Mouse (Mus musculus) megakaryocyte, embryonic 14.5 days (primary cell): ENCODE results near the gene Adamtsl4.

Experiments
- FLI1 ChIP-seq: IDR thresholded peaks from 2 replicates; pipeline ENCODE4 v1.6.1; 2012; ENCODE audit warnings: low read length, inconsistent platforms, mixed read lengths
- GATA1 ChIP-seq: IDR thresholded peaks from 3 replicates; pipeline ENCODE4 v1.6.1; 2012; ENCODE audit warnings: mixed read lengths, low read length, inconsistent platforms, borderline replicate concordance

DNA sequence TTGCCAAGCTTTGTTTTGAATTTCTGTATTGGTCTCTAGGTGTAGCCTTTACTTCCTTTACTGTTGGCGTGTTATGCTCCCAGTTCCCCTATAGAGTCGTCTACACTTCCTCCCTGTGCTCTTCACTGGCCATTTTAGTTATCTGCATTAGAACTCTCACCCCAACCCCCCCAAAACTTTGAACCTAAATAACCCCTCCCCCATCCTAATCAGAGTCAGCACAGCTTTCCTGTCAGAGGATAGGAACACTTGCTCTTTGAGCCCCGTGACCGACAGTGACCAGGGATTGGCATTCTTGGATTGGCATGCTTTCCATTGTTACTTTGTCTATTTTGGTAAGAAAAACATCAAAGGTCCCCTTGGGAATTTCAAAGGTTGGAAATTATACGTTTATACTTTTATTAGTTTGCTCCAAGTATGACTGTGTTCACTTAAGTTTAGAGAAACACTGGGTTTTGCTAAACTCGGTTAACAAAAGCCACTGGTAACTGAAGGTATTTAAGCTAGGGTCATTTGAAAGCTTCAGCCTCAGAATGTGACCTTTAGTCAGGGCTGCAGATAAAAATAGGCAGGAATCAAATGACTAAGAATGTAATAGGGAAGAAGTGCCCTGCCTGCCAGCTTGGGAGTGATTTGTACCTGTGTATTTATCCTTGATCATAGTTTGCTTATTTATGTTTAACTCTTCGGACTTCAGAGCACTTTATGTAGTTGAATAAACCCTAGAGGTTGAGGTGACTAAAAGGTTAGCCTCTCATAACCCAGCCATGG is 25.6 kb downstream of the Adamtsl4 start:
- TF ChIP-seq FLI1 (no peak), GATA1 (no peak)
